Mouse (Mus musculus): ENCODE data around the gene Cyb5d2. TPM values are rescaled to one million over a fixed set of nuclear protein-coding genes. Genes with fewer than 3 reads are reported as not detected.

The Cyb5d2 gene
- polyA plus RNA-seq, 1 experiment from 2014 or later, result 5.5 TPM

GRCm38 (mm10) chr11:72813687-72814086, 17.7 kb upstream of the Cyb5d2 start:
- no peak for ATAC-seq (ENCODE audit: low FRiP score, low TSS enrichment)
- no peaks in the 10 kb centered on the region for H3K4me1 ChIP-seq (ENCODE audit: control insufficient read depth, insufficient read depth, low read length)
- H3K4me3 ChIP-seq (ENCODE audit: low read length), result no peak overlapping the region
- H3K4me2 ChIP-seq (replicated peaks; ENCODE audit: low read depth, low read length), result no peak overlapping the region
- no peak overlapping the region for H3K27ac ChIP-seq (ENCODE audit: low read depth, low read length)
- no peaks in the 10 kb centered on the region for H3K36me3 ChIP-seq (ENCODE audit: control insufficient read depth, insufficient read depth, low read length)
- WGBS, result 90% methylated on average over 5 of the region's 5 CpGs
- H3K9ac ChIP-seq (ENCODE audit: low read depth, low read length), result no peak overlapping the region
- no peaks in the 10 kb centered on the region for H3K27me3 ChIP-seq (ENCODE audit: control insufficient read depth, insufficient read depth, low read length)
- no peaks in the 10 kb centered on the region for H3K9me3 ChIP-seq (ENCODE audit: control insufficient read depth, low read length)

- H3K9me3 ChIP-seq (ENCODE audit: control insufficient read depth, low read length), result no peaks in the 10 kb centered on the region
- 80% methylated on average over 4 of the region's 4 CpGs for WGBS
- H3K4me3 ChIP-seq (ENCODE audit: low read length), result no peak overlapping the region
- H3K27me3 ChIP-seq (ENCODE audit: control insufficient read depth, insufficient read depth, low read length), result no peaks in the 10 kb centered on the region
- no peak for ATAC-seq (ENCODE audit: low FRiP score, low TSS enrichment)
- H3K4me2 ChIP-seq (replicated peaks; ENCODE audit: low read depth, low read length), result no peak overlapping the region
- H3K27ac ChIP-seq (ENCODE audit: low read depth, low read length), result no peak overlapping the region
- H3K9ac ChIP-seq (ENCODE audit: low read depth, low read length), result no peak overlapping the region
- H3K36me3 ChIP-seq (ENCODE audit: control insufficient read depth, insufficient read depth, low read length), result no peaks in the 10 kb centered on the region
- H3K4me1 ChIP-seq (ENCODE audit: control insufficient read depth, insufficient read depth, low read length), result no peaks in the 10 kb centered on the region
Measured at GRCm38 (mm10) chr11:72807992-72808391, 12.1 kb upstream of the Cyb5d2 start.

GRCm38 (mm10) chr11:72806556-72806955, 10.6 kb upstream of the Cyb5d2 start:
- Histone ChIP-seq H3K36me3 (ENCODE audit: control insufficient read depth, insufficient read depth, low read length) (no peaks in the 10 kb centered on the region), H3K4me3 (ENCODE audit: low read length) (no peak overlapping the region), H3K9ac (ENCODE audit: low read depth, low read length) (no peak overlapping the region), H3K9me3 (ENCODE audit: control insufficient read depth, low read length) (no peaks in the 10 kb centered on the region), H3K4me2 (replicated peaks; ENCODE audit: low read depth, low read length) (no peak overlapping the region), H3K27me3 (ENCODE audit: control insufficient read depth, insufficient read depth, low read length) (no peaks in the 10 kb centered on the region), H3K4me1 (ENCODE audit: control insufficient read depth, insufficient read depth, low read length) (no peaks in the 10 kb centered on the region), H3K27ac (ENCODE audit: low read depth, low read length) (no peak overlapping the region)
- no peak for ATAC-seq (ENCODE audit: low FRiP score, low TSS enrichment)
- 73% methylated on average over 2 of the region's 2 CpGs for WGBS

GRCm38 (mm10) chr11:72805232-72805631, 9.3 kb upstream of the Cyb5d2 start:
- H3K4me3 ChIP-seq (ENCODE audit: low read length), result no peak overlapping the region
- no peaks in the 10 kb centered on the region for H3K4me1 ChIP-seq (ENCODE audit: control insufficient read depth, insufficient read depth, low read length)
- no peak overlapping the region for H3K27ac ChIP-seq (ENCODE audit: low read depth, low read length)
- H3K9me3 ChIP-seq (ENCODE audit: control insufficient read depth, low read length), result no peaks in the 10 kb centered on the region
- no peaks in the 10 kb centered on the region for H3K36me3 ChIP-seq (ENCODE audit: control insufficient read depth, insufficient read depth, low read length)
- no peaks in the 10 kb centered on the region for H3K27me3 ChIP-seq (ENCODE audit: control insufficient read depth, insufficient read depth, low read length)
- no peak overlapping the region for H3K9ac ChIP-seq (ENCODE audit: low read depth, low read length)
- no peak overlapping the region for H3K4me2 ChIP-seq (replicated peaks; ENCODE audit: low read depth, low read length)
- 94% methylated on average over 3 of the region's 3 CpGs for WGBS
- no peak for ATAC-seq (ENCODE audit: low FRiP score, low TSS enrichment)

- Histone ChIP-seq H3K36me3 (ENCODE audit: control insufficient read depth, insufficient read depth, low read length) (no peaks in the 10 kb centered on the region), H3K9me3 (ENCODE audit: control insufficient read depth, low read length) (no peaks in the 10 kb centered on the region), H3K9ac (ENCODE audit: low read depth, low read length) (no peak overlapping the region), H3K4me1 (ENCODE audit: control insufficient read depth, insufficient read depth, low read length) (no peaks in the 10 kb centered on the region), H3K27ac (ENCODE audit: low read depth, low read length) (no peak overlapping the region), H3K27me3 (ENCODE audit: control insufficient read depth, insufficient read depth, low read length) (no peaks in the 10 kb centered on the region), H3K4me3 (ENCODE audit: low read length) (no peak overlapping the region), H3K4me2 (replicated peaks; ENCODE audit: low read depth, low read length) (no peak overlapping the region)
- ATAC-seq (ENCODE audit: low FRiP score, low TSS enrichment), result no peak
Measured at GRCm38 (mm10) chr11:72804586-72804985, 8.6 kb upstream of the Cyb5d2 start.

GRCm38 (mm10) chr11:72803038-72803437, 7.1 kb upstream of the Cyb5d2 start:
- no peaks in the 10 kb centered on the region for H3K27me3 ChIP-seq (ENCODE audit: control insufficient read depth, insufficient read depth, low read length)
- no peak overlapping the region for H3K27ac ChIP-seq (ENCODE audit: low read depth, low read length)
- ATAC-seq (ENCODE audit: low FRiP score, low TSS enrichment), result no peak
- no peaks in the 10 kb centered on the region for H3K4me1 ChIP-seq (ENCODE audit: control insufficient read depth, insufficient read depth, low read length)
- no peak overlapping the region for H3K9ac ChIP-seq (ENCODE audit: low read depth, low read length)
- H3K4me3 ChIP-seq (ENCODE audit: low read length), result no peak overlapping the region
- no peaks in the 10 kb centered on the region for H3K36me3 ChIP-seq (ENCODE audit: control insufficient read depth, insufficient read depth, low read length)
- H3K9me3 ChIP-seq (ENCODE audit: control insufficient read depth, low read length), result no peaks in the 10 kb centered on the region
- H3K4me2 ChIP-seq (replicated peaks; ENCODE audit: low read depth, low read length), result no peak overlapping the region
- 92% methylated on average over 3 of the region's 3 CpGs for WGBS

GRCm38 (mm10) chr11:72801182-72801581, 5.2 kb upstream of the Cyb5d2 start:
- Histone ChIP-seq H3K27me3 (ENCODE audit: control insufficient read depth, insufficient read depth, low read length) (no peaks in the 10 kb centered on the region), H3K27ac (ENCODE audit: low read depth, low read length) (no peak overlapping the region)
- ATAC-seq (ENCODE audit: low FRiP score, low TSS enrichment), result no peak

GRCm38 (mm10) chr11:72798112-72798511, 2.2 kb upstream of the Cyb5d2 start:
- H3K9ac ChIP-seq (ENCODE audit: low read depth, low read length), result no peak overlapping the region
- H3K27ac ChIP-seq (ENCODE audit: low read depth, low read length), result no peak overlapping the region

More at GRCm38 (mm10) chr11:72801182-72801581, 5.2 kb upstream of the Cyb5d2 start:
- H3K4me2 ChIP-seq (replicated peaks; ENCODE audit: low read depth, low read length), result no peak overlapping the region
- H3K4me1 ChIP-seq (ENCODE audit: control insufficient read depth, insufficient read depth, low read length), result no peaks in the 10 kb centered on the region
- no peak overlapping the region for H3K9ac ChIP-seq (ENCODE audit: low read depth, low read length)
- H3K4me3 ChIP-seq (ENCODE audit: low read length), result no peak overlapping the region
- no peaks in the 10 kb centered on the region for H3K36me3 ChIP-seq (ENCODE audit: control insufficient read depth, insufficient read depth, low read length)
- H3K9me3 ChIP-seq (ENCODE audit: control insufficient read depth, low read length), result no peaks in the 10 kb centered on the region

GRCm38 (mm10) chr11:72796773-72797338, 914 bp upstream of the Cyb5d2 start:
- Histone ChIP-seq H3K36me3 (ENCODE audit: control insufficient read depth, insufficient read depth, low read length) (no peaks in the 10 kb centered on the region), H3K27me3 (ENCODE audit: control insufficient read depth, insufficient read depth, low read length) (no peaks in the 10 kb centered on the region), H3K27ac (ENCODE audit: low read depth, low read length) (0 out of 2 replicates have a peak overlapping the region, but pooled peaks have one; percentile 24), H3K4me1 (ENCODE audit: control insufficient read depth, insufficient read depth, low read length) (no peaks in the 10 kb centered on the region; the same call in 1 of the 2 replicates), H3K9ac (ENCODE audit: low read depth, low read length) (peak overlapping the region; percentile 93), H3K4me2 (replicated peaks; ENCODE audit: low read depth, low read length) (peak overlapping the region; percentile 86), H3K4me3 (ENCODE audit: low read length) (peak overlapping the region; percentile 97), H3K9me3 (ENCODE audit: control insufficient read depth, low read length) (no peaks in the 10 kb centered on the region)
- ATAC-seq (ENCODE audit: low FRiP score, low TSS enrichment), result no peak
- WGBS, result 15% methylated on average over 10 of the region's 10 CpGs

More at GRCm38 (mm10) chr11:72798112-72798511, 2.2 kb upstream of the Cyb5d2 start:
- Histone ChIP-seq H3K27me3 (ENCODE audit: control insufficient read depth, insufficient read depth, low read length) (no peaks in the 10 kb centered on the region), H3K4me3 (ENCODE audit: low read length) (no peak overlapping the region), H3K36me3 (ENCODE audit: control insufficient read depth, insufficient read depth, low read length) (no peaks in the 10 kb centered on the region), H3K9me3 (ENCODE audit: control insufficient read depth, low read length) (no peaks in the 10 kb centered on the region), H3K4me2 (replicated peaks; ENCODE audit: low read depth, low read length) (no peak overlapping the region), H3K4me1 (ENCODE audit: control insufficient read depth, insufficient read depth, low read length) (no peaks in the 10 kb centered on the region; the same call in 1 of the 2 replicates)
- no peak for ATAC-seq (ENCODE audit: low FRiP score, low TSS enrichment)
